Mouse (Mus musculus): ENCODE results near the gene Sh3bgrl3. TPM values are rescaled to one million over a fixed set of nuclear protein-coding genes. Genes with fewer than 3 reads are reported as not detected.
A peak's percentile ranks its signal among the peaks of the same experiment; 100 is the strongest.

Sh3bgrl3 gene
- polyA plus RNA-seq, 1 experiment from 2014 or later: 412 TPM

GRCm38 (mm10) chr4:134102742-134103119, 25.9 kb downstream of the Sh3bgrl3 start:
- Histone ChIP-seq H3K4me3 (replicated peaks) (peak overlapping the region; percentile 86), H3K27me3 (no peaks in the 10 kb centered on the region), H3K4me2 (peak overlapping the region; percentile 75), H3K27ac (peak overlapping the region; percentile 16; the same call in 1 of the 2 replicates), H3K4me1 (peaks cover 10% of the 10 kb centered on the region), H3K9me3 (replicated peaks) (no peaks in the 10 kb centered on the region), H3K9ac (peak overlapping the region; percentile 68), H3K36me3 (no peaks in the 10 kb centered on the region)
- peak; percentile 49 for ATAC-seq (replicated peaks; ENCODE audit: low FRiP score)
- WGBS: 3% methylated on average over 21 of the region's 21 CpGs

GRCm38 (mm10) chr4:134101979-134102741, 26.4 kb downstream of the Sh3bgrl3 start, which contains the start of gene Ubxn11:
Gene Ubxn11, plus strand, starts transcription at chr4:134102570.
- H3K4me2 ChIP-seq: peak within 1 kb of the TSS; percentile 75
- peak within 1 kb of the TSS; percentile 86 for H3K4me3 ChIP-seq (replicated peaks)
- peaks cover 10% of the 10 kb centered on the region for H3K4me1 ChIP-seq
- no peaks in the 10 kb centered on the region for H3K36me3 ChIP-seq
- no peaks in the 10 kb centered on the region for H3K9me3 ChIP-seq (replicated peaks)
- H3K9ac ChIP-seq: peak within 1 kb of the TSS; percentile 68
- WGBS: 17% methylated on average over 34 of the region's 34 CpGs
- H3K27ac ChIP-seq: peak within 1 kb of the TSS; percentile 16; the same call in 1 of the 2 replicates
- peak; percentile 95 for ATAC-seq (replicated peaks; ENCODE audit: low FRiP score)
- H3K27me3 ChIP-seq: no peaks in the 10 kb centered on the region

GRCm38 (mm10) chr4:134100245-134100644, 28.3 kb downstream of the Sh3bgrl3 start:
- Histone ChIP-seq H3K4me1 (peaks cover 10% of the 10 kb centered on the region), H3K9ac (no peak overlapping the region), H3K9me3 (replicated peaks) (no peaks in the 10 kb centered on the region), H3K27me3 (no peaks in the 10 kb centered on the region), H3K36me3 (no peaks in the 10 kb centered on the region), H3K4me3 (replicated peaks) (no peak overlapping the region), H3K4me2 (no peak overlapping the region), H3K27ac (no peak overlapping the region)
- 84% methylated on average over 4 of the region's 4 CpGs for WGBS
- ATAC-seq (replicated peaks; ENCODE audit: low FRiP score): no peak

GRCm38 (mm10) chr4:134098628-134099027, 30.0 kb downstream of the Sh3bgrl3 start:
- Histone ChIP-seq H3K4me3 (replicated peaks) (no peak overlapping the region), H3K4me2 (no peak overlapping the region), H3K9me3 (replicated peaks) (no peaks in the 10 kb centered on the region), H3K27me3 (no peaks in the 10 kb centered on the region), H3K9ac (no peak overlapping the region), H3K36me3 (no peaks in the 10 kb centered on the region), H3K27ac (peak overlapping the region; percentile 71), H3K4me1 (peaks cover 10% of the 10 kb centered on the region)
- ATAC-seq (replicated peaks; ENCODE audit: low FRiP score): no peak
- WGBS: 18% methylated on average over 8 of the region's 8 CpGs

- 75% methylated on average over 5 of the region's 5 CpGs for WGBS
- no peak overlapping the region for H3K4me2 ChIP-seq
- no peak for ATAC-seq (replicated peaks; ENCODE audit: low FRiP score)
Measured at GRCm38 (mm10) chr4:134097015-134097608, 31.5 kb downstream of the Sh3bgrl3 start.

GRCm38 (mm10) chr4:134096120-134096519, 32.5 kb downstream of the Sh3bgrl3 start:
- Histone ChIP-seq H3K4me3 (replicated peaks) (no peak overlapping the region), H3K4me1 (peaks cover 3% of the 10 kb centered on the region; the same call in 1 of the 2 replicates), H3K9ac (no peak overlapping the region), H3K36me3 (no peaks in the 10 kb centered on the region), H3K4me2 (no peak overlapping the region), H3K9me3 (replicated peaks) (no peaks in the 10 kb centered on the region), H3K27ac (no peak overlapping the region), H3K27me3 (no peaks in the 10 kb centered on the region)
- WGBS: 83% methylated on average over 3 of the region's 3 CpGs
- no peak for ATAC-seq (replicated peaks; ENCODE audit: low FRiP score)

More at GRCm38 (mm10) chr4:134097015-134097608, 31.5 kb downstream of the Sh3bgrl3 start:
- no peaks in the 10 kb centered on the region for H3K27me3 ChIP-seq
- H3K27ac ChIP-seq: no peak overlapping the region
- no peak overlapping the region for H3K4me3 ChIP-seq (replicated peaks)
- H3K9me3 ChIP-seq (replicated peaks): no peaks in the 10 kb centered on the region
- H3K9ac ChIP-seq: no peak overlapping the region
- peaks cover 3% of the 10 kb centered on the region; the same call in 1 of the 2 replicates for H3K4me1 ChIP-seq
- H3K36me3 ChIP-seq: no peaks in the 10 kb centered on the region

GRCm38 (mm10) chr4:134094923-134095547, 33.6 kb downstream of the Sh3bgrl3 start, which contains the start of gene Cd52:
Gene Cd52, minus strand, starts transcription at chr4:134095082.
- Histone ChIP-seq H3K9me3 (replicated peaks) (no peaks in the 10 kb centered on the region), H3K4me1 (peaks cover 3% of the 10 kb centered on the region; the same call in 1 of the 2 replicates), H3K27ac (no peak within 1 kb of the TSS), H3K4me3 (replicated peaks) (no peak within 1 kb of the TSS), H3K27me3 (no peaks in the 10 kb centered on the region), H3K4me2 (no peak within 1 kb of the TSS), H3K9ac (no peak within 1 kb of the TSS), H3K36me3 (no peaks in the 10 kb centered on the region)
- ATAC-seq (replicated peaks; ENCODE audit: low FRiP score): no peak
- WGBS: 62% methylated on average over 3 of the region's 3 CpGs

- Histone ChIP-seq H3K27me3 (no peaks in the 10 kb centered on the region), H3K9me3 (replicated peaks) (no peaks in the 10 kb centered on the region), H3K4me1 (peaks cover 3% of the 10 kb centered on the region; the same call in 1 of the 2 replicates), H3K36me3 (no peaks in the 10 kb centered on the region), H3K4me2 (no peak overlapping the region), H3K9ac (no peak overlapping the region), H3K27ac (no peak overlapping the region), H3K4me3 (replicated peaks) (no peak overlapping the region)
- 84% methylated on average over 7 of the region's 7 CpGs for WGBS
- no peak for ATAC-seq (replicated peaks; ENCODE audit: low FRiP score)
Measured at GRCm38 (mm10) chr4:134094004-134094564, 34.5 kb downstream of the Sh3bgrl3 start.

GRCm38 (mm10) chr4:134092382-134093288, 36.0 kb downstream of the Sh3bgrl3 start:
- no peak overlapping the region for H3K9ac ChIP-seq
- no peaks in the 10 kb centered on the region for H3K9me3 ChIP-seq (replicated peaks)
- no peak overlapping the region for H3K27ac ChIP-seq
- WGBS: 69% methylated on average over 6 of the region's 6 CpGs
- no peaks in the 10 kb centered on the region for H3K27me3 ChIP-seq
- 0 out of 2 replicates have a peak, but pooled peaks have one; percentile 43 for ATAC-seq (replicated peaks; ENCODE audit: low FRiP score)
- no peak overlapping the region for H3K4me2 ChIP-seq
- no peaks in the 10 kb centered on the region for H3K36me3 ChIP-seq
- H3K4me1 ChIP-seq: no peaks in the 10 kb centered on the region
- no peak overlapping the region for H3K4me3 ChIP-seq (replicated peaks)

- Histone ChIP-seq H3K9me3 (replicated peaks) (no peaks in the 10 kb centered on the region), H3K27ac (no peak overlapping the region), H3K4me1 (no peaks in the 10 kb centered on the region), H3K36me3 (no peaks in the 10 kb centered on the region), H3K4me3 (replicated peaks) (no peak overlapping the region), H3K9ac (no peak overlapping the region), H3K4me2 (no peak overlapping the region), H3K27me3 (no peaks in the 10 kb centered on the region)
- no peak for ATAC-seq (replicated peaks; ENCODE audit: low FRiP score)
- 87% methylated on average over 6 of the region's 6 CpGs for WGBS
Measured at GRCm38 (mm10) chr4:134091225-134091529, 37.4 kb downstream of the Sh3bgrl3 start.

- 80% methylated on average over 16 of the region's 16 CpGs for WGBS
- Histone ChIP-seq H3K4me3 (replicated peaks) (no peak overlapping the region), H3K9me3 (replicated peaks) (no peaks in the 10 kb centered on the region), H3K36me3 (no peaks in the 10 kb centered on the region), H3K4me1 (no peaks in the 10 kb centered on the region), H3K27ac (no peak overlapping the region), H3K9ac (no peak overlapping the region), H3K27me3 (no peaks in the 10 kb centered on the region), H3K4me2 (no peak overlapping the region)
- no peak for ATAC-seq (replicated peaks; ENCODE audit: low FRiP score)
Measured at GRCm38 (mm10) chr4:134090521-134091224, 37.9 kb downstream of the Sh3bgrl3 start.
